ENCODE assay signal across 13 mouse cellular contexts in the genomic region with DNA sequence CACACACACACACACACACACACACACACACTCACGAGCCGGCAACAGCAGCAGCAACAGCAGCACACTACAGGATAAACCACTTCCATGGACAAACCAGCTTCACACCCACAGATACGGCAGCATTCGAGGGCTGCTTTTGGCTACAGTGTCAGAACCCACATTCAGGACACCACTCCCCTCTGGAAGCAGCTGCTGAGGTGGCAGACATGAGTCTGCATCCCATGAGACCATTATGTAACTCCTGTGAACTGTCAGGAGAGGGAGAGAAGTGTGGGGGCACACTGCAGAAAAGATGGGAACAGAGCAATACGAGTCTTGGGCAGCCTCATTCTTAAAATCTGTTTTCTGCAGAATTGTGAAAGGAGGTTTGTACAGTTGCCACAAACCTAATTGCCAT.
"Had no signal": no experiment of that assay in that cellular context is flagged by ENCODE, and none has a peak within 500 bp of the region (broad histone marks: within the 10 kb centered on the region; RNA-seq: fewer than 3 reads in every experiment).

No protein-coding gene starts in this region.

- ATAC-seq: liver, embryonic 12.5 days; midbrain, embryonic 15.5 days had no signal

- DNase-seq: kidney, adult 11 months; kidney, adult 8-10 months; kidney, postnatal 10 days; kidney, postnatal 36 days; layer of hippocampus, postnatal 36 days; liver; lung, adult 18-20 months; lung, postnatal 14 days; retina, postnatal 1 day; spleen, adult 18-20 months; thymus, postnatal 25 days had no signal
